Mouse (Mus musculus) CH12F3 (cell line): Measurements from ENCODE around the gene Ccdc89.

Experiments used
- in situ Hi-C: fragments of 300-500 bp; cut with MboI; formaldehyde crosslinking; loops from 2 replicates; pipeline ENCODE4 v1.14.3; 2020; ENCODE audit warnings: low sequenced_read_pairs

The Ccdc89 gene

DNA sequence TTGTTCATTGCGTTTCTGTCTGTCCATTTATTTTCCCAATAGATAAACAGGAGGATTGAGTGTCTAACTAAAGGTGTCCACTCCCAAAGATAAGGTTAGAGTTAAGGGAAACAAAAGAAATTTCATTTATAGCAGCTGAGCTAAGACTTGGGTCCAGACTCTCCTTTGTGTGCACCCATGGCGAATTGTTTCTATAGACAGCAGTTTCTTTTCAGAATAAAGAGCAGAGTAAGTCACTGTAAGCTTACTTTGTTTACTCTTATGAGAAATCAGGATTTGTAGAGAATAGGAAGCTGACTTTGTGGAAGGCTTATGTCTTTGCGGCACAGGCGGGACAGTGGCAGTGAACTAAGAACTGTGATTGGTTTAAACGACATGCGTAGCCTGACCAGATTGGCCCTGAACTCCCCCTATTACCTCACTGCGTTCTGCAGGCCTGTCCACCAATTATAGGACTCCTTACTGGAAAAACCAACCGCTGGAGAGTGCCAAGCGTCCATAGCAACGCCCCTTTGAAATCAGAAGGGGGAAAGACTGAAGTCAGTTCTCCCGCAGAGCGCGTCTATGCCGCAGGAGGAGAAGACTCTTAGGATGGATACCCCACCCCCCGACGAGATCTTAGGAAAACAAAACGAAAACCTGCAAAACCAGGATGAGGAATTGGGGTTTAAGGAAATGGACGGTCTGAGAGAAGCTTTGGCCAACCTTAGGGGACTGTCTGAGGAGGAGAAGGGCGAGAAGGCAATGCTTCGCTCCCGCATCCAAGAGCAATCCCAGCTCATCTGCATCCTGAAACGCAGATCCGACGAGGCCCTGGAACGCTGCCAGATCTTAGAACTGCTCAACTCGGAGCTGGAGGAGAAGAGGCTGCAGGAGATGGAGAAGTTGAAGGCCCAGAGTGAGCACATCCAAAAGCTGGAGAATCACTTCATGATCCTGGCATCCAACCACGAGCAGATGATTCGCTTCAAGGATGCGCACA, at the start of gene Ccdc89:
Gene Ccdc89 (plus strand): TSS at position 558 of the 982 bp plus-strand sequence.
- in situ Hi-C loops, result no loop called here

GRCm38 (mm10) chr7:90384411-90384810, 42.0 kb upstream of the Ccdc89 start:
- in situ Hi-C loops, result no loop called here

GRCm38 (mm10) chr7:90386885-90387459, 39.4 kb upstream of the Ccdc89 start:
- in situ Hi-C loops, result no loop called here

DNA sequence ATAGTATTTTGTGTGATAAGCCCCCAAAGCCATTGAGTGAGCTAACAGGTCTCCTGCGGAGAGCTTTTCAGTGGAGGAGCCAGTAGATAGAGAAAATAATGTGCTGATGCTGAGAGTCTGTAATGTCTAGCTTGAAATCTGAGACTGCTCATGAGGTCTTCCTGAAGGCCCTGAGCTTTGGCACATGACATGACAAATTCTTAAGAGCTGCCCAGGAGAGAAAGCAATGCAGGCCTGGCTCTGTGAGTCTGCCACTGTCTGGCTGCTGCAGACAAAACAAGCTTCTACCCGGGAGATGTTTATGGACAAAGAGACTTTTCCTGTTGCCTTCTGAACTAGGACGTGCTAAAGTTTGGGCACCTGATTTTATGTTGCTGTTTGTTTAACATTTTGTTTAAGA, 36.6 kb upstream of the Ccdc89 start:
- in situ Hi-C loops, result no loop called here

GRCm38 (mm10) chr7:90395073-90395472, 31.3 kb upstream of the Ccdc89 start:
- in situ Hi-C loops, result no loop called here

GRCm38 (mm10) chr7:90395928-90396327, 30.4 kb upstream of the Ccdc89 start:
- in situ Hi-C loops, result no loop called here

DNA sequence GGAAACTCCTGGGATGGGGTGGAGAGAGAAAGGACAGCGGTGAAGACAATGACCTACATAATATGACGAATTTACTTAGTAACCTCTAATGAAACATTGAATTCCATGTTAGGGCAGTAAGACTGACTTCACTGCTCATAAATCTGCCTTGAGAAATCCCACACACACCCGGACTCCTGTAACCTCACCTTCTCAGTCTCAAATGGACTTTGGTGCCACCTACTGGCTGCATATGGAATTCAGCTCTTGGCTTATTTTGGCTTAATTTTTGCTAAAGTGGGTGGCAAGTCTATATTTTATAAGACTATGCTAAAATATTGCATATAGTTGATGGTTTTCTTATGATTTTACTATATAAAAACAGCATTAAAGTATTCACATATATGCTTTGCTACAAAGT, 16.4 kb upstream of the Ccdc89 start:
- in situ Hi-C loops, result no loop called here

DNA sequence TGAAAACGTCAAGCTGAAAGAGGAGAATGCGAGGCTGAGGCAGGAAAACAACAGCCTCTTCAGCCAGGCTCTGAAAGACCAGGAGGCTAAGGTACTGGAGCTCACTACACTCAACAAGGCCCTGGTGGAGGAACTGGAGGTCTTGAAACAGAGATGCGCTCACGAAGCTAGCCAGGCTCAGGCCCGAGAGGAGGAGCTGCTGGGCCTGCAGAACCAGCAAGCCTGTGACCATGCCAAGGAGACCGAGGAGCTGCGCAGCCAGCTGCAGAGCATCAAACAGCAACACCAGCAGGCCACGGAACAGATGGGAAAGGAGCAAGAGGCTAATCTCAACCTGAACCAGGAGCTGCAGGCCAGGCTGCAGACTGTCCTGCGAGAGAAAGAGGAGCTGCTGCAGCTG, 629 bp downstream of the Ccdc89 start:
- in situ Hi-C loops, result no loop called here

DNA sequence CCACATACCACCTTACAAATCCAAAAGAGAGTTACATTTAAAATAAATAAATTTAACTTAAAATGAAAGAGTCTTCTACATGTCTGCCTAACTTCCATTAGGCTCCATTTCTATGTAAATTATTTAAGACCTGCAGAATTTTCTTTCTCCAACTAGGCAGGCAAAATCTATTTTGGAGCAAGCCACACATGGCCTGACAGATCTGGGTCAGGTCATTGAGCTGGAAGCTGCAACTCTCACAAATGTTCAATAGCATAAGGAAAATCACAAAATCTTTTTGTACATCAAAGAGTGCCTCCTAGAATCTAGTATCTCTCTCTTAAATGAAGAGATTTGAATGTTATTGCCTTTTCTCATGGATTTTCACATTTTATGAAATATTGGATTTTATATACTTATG, 5.8 kb downstream of the Ccdc89 start:
- in situ Hi-C loops, result no loop called here

DNA sequence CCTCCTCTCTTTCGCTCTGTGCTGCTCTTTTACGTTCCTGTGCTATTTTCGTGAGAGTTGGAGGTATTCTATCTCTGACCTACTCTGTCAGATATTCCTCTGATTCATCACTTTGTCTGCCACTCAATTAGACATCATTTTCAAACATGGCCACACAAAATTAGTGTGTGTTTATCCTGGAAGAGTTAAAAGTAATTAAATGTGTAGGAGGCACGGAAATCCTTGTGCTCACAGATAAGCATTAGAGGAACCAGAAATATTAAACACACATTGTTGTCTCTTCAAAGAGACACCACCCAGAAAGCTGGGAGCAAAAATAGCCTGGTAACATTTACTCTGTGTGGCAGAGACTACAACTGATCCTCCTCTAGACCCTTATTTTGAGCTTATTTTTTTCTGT, 13.7 kb downstream of the Ccdc89 start:
- in situ Hi-C loops, result no loop called here

GRCm38 (mm10) chr7:90442070-90442469, 15.7 kb downstream of the Ccdc89 start:
- in situ Hi-C loops, result no loop called here

- in situ Hi-C loops, result no loop called here
Observed at GRCm38 (mm10) chr7:90442518-90443080, 16.2 kb downstream of the Ccdc89 start, which contains the start of gene Crebzf. TSS of gene Crebzf (plus strand) at chr7:90442729.

- in situ Hi-C loops, result no loop called here
Observed at GRCm38 (mm10) chr7:90443101-90444091, 17.0 kb downstream of the Ccdc89 start.

- in situ Hi-C loops, result no loop called here
Observed at GRCm38 (mm10) chr7:90444206-90444605, 17.8 kb downstream of the Ccdc89 start.

DNA sequence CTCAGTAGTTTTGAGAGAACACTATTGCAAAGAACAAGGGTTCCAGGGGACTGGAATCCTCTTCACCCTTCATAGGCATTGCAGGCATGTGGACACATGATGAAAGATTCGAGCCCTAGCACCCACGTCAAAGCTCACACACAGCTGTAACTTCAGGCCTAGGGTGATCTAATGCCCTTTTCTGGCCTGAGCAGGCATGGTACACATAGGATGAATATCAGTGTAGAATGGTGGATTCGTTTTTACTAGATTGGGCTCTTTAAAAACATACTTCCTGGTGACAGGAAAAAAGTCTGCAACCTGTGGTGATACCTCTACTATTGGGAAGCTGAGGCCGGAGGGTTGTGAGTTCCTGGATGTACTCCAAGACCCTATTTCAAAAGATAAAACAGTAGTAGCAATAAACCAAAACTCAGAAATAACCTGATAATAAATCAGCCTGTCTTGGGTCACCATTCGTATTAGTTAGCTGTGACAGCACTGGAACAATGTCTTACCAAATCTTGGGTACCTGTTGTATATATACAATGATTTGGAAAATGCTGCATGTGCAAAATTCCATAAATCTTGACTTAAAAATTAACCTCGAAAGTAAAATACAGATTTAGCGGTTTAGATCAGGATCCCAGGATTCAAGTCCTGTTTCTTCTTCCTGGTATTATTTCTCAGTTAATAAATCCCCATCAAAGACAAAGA, 29.9 kb downstream of the Ccdc89 start:
- in situ Hi-C loops, result loop anchor here (25.0 kb wide), 1 partner anchor 469 kb away; the partner anchor contains the start of gene Eed

DNA sequence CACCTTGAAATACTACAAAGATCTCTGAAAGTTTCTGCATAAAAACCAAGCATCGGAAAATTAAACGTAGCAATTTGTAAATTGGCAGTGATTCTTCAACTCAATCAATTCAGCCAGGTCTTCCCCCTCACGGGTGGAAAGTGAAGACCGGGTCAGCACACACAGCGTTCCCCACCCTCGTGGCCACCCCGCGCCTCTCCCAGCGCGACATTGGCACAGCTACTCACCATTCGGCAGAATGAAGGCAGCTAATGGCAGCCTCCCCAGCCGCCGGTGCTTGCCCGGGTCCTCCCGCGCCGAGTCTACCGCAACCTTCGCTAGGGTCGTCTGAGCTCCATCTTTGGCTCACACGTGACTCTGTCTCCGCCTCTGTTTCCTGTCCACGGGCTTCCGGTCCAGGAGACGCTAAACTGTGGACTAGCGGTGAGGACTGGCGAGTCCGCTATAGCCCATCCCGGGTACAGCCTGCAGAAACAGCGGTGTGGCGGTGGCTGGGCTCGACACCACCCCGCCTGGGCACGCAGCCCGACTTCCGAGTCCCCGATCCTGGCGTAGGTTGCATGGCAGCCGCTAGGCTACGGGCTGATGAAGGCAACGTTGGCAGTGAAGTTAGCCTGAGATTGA, 30.6 kb downstream of the Ccdc89 start, which contains the start of gene Tmem126a:
Gene Tmem126a (minus strand): TSS at position 385 of the 624 bp plus-strand sequence.
- in situ Hi-C loops, result loop anchor here (25.0 kb wide), 1 partner anchor 470 kb away; the partner anchor contains the start of gene Eed

GRCm38 (mm10) chr7:90457517-90457916, 31.1 kb downstream of the Ccdc89 start:
- in situ Hi-C loops, result loop anchor here (25.0 kb wide), 1 partner anchor 470 kb away; the partner anchor contains the start of gene Eed

DNA sequence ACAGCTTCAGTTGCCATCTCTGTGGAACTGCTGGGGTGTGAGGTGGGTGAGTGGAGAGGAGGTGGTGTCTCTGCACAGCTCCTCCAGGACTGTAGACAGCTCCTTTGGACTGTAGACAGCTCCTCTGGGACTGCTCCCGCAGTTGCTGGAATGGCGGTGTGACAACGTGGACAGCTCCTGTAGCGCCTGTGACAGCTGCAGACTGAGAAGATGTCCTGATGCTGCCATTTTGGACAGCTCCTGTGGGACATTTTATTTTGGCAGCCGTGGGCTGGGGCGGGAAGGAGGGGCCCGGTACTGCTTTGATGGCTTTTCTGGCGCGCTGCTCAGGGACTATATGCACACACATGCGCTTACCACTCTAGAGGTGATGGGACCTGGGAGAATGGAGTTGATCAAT, 34.0 kb downstream of the Ccdc89 start:
- in situ Hi-C loops, result loop anchor here (25.0 kb wide), 1 partner anchor 473 kb away; the partner anchor contains the start of gene Eed

GRCm38 (mm10) chr7:90460930-90461329, 34.6 kb downstream of the Ccdc89 start:
- in situ Hi-C loops, result loop anchor here (25.0 kb wide), 1 partner anchor 474 kb away; the partner anchor contains the start of gene Eed
